Mouse (Mus musculus): ENCODE results near the gene Rnf157. TPM values are rescaled to one million over a fixed set of nuclear protein-coding genes. Genes with fewer than 3 reads are reported as not detected.

Gene Rnf157
- polyA plus RNA-seq, 1 experiment = 23.2 TPM

DNA sequence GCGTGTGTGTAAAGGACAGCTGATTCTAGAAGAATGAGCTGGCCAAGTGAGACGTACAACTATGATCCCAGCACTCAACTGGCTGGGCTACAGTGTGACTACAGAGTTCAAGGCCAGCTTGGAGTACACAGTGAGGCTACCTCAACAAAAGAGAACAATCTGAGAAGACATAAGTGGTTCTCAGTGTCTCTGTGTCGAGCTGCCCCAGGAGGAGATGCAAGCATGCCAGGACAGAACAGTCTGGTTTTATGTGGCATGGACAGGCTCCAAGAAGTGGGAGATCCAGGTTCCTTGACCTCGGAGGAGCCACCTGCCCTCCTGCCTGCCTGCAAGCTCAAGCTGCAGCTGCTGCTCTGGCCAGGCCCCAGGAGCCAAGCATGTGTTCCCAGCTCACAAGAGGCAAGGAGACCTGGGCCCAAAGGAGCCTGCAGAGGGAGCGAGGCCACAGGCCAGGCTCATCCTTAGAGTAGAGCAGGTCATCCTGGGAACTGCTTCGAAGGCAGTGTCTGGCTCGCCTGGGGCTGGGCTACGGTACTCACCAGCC lies 116.6 kb downstream of the Rnf157 start:
- no peaks in the 10 kb centered on the region for H3K4me1 ChIP-seq (ENCODE audit: control insufficient read depth, insufficient read depth, low read length)
- TF ChIP-seq POLR2A (IDR thresholded peaks at IDR 0.05; ENCODE audit: low read depth, low read length) (no peak), CTCF (IDR thresholded peaks at IDR 0.05; ENCODE audit: borderline replicate concordance, insufficient read depth, low read length) (no peak)

DNA sequence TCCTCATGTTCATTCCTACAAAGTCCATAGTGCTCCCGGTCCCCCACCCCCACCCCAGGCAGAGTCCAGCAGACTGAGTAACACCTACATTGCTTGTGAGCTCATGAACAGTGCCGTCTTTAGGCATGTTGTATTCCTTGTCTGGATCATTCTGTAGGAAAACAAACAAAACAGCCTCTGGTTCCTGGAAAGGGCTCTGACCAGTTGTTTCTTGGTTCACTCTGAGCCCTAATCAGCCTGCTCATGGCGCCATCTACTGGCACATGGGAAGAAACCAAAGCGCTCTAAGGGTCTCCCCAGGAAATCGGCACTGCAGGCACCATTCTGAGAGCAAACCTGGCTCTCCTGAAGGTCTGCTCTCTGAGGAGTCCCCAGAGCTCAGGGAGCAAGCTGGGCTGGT lies 118.5 kb downstream of the Rnf157 start:
- Histone ChIP-seq H3K4me1 (ENCODE audit: control insufficient read depth, insufficient read depth, low read length) (no peaks in the 10 kb centered on the region), H3K27ac (ENCODE audit: insufficient read depth, low read length) (no peak overlapping the region), H3K4me3 (ENCODE audit: insufficient read depth, low read length) (no peak overlapping the region)
- TF ChIP-seq POLR2A (IDR thresholded peaks at IDR 0.05; ENCODE audit: low read depth, low read length) (no peak), CTCF (IDR thresholded peaks at IDR 0.05; ENCODE audit: borderline replicate concordance, insufficient read depth, low read length) (peak; percentile 66; the same call in 1 of the 2 replicates)

More for the DNA sequence above, 116.6 kb downstream of the Rnf157 start:
- no peak overlapping the region for H3K4me3 ChIP-seq (ENCODE audit: insufficient read depth, low read length)
- H3K27ac ChIP-seq (ENCODE audit: insufficient read depth, low read length) = no peak overlapping the region

GRCm38 (mm10) chr11:116293538-116294137 lies 119.2 kb downstream of the Rnf157 start:
- H3K4me3 ChIP-seq (ENCODE audit: insufficient read depth, low read length) = no peak overlapping the region
- TF ChIP-seq POLR2A (IDR thresholded peaks at IDR 0.05; ENCODE audit: low read depth, low read length) = no peak
- TF ChIP-seq CTCF (IDR thresholded peaks at IDR 0.05; ENCODE audit: borderline replicate concordance, insufficient read depth, low read length) = no peak
- no peaks in the 10 kb centered on the region for H3K4me1 ChIP-seq (ENCODE audit: control insufficient read depth, insufficient read depth, low read length)
- no peak overlapping the region for H3K27ac ChIP-seq (ENCODE audit: insufficient read depth, low read length)

DNA sequence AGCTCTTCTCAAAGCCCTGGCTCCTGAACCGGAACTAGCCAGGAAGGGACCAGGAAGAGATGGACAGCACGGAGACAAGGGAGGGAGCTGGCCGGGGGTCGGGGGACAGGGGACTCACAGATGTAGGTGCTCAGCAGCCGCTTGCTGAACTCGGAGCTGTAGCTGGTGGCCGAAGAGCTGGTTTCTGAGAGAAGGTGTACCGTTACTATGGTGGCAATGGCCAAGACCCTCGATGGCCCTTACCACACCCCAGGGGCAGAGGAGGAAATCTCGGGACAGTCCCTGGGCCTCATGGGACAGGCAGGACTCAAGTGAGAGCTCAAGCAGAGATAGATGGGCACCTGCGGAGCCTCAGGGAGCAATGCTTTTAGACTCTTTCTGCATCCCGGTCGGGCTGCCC lies 120.4 kb downstream of the Rnf157 start:
- H3K4me1 ChIP-seq (ENCODE audit: control insufficient read depth, insufficient read depth, low read length) = no peaks in the 10 kb centered on the region
- TF ChIP-seq POLR2A (IDR thresholded peaks at IDR 0.05; ENCODE audit: low read depth, low read length) (no peak), CTCF (IDR thresholded peaks at IDR 0.05; ENCODE audit: borderline replicate concordance, insufficient read depth, low read length) (no peak)
- H3K4me3 ChIP-seq (ENCODE audit: insufficient read depth, low read length) = no peak overlapping the region
- H3K27ac ChIP-seq (ENCODE audit: insufficient read depth, low read length) = no peak overlapping the region

DNA sequence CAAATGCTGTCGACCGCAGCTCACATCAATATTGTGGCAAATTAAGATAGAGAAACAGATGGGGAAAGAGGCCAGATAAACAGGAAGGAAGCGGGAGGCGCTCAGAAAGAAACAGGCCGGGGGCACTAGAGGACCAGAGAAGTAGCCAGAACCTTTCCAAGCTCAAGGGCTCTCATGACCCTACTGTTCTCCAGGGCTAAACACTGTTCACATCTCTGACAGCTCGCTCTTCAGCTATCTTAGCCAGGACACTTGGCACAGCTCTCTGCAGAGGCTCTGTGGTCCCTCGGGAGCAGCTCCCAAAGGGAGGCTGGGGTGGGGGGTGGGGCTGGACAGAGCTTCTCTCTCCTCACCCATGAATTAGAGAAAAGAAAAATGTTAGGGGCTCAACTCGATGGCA lies 122.3 kb downstream of the Rnf157 start:
- H3K27ac ChIP-seq (ENCODE audit: insufficient read depth, low read length) = no peak overlapping the region
- TF ChIP-seq CTCF (IDR thresholded peaks at IDR 0.05; ENCODE audit: borderline replicate concordance, insufficient read depth, low read length) = no peak
- no peak for TF ChIP-seq POLR2A (IDR thresholded peaks at IDR 0.05; ENCODE audit: low read depth, low read length)
- no peaks in the 10 kb centered on the region for H3K4me1 ChIP-seq (ENCODE audit: control insufficient read depth, insufficient read depth, low read length)
- H3K4me3 ChIP-seq (ENCODE audit: insufficient read depth, low read length) = no peak overlapping the region

- Histone ChIP-seq H3K4me1 (ENCODE audit: control insufficient read depth, insufficient read depth, low read length) (no peaks in the 10 kb centered on the region), H3K27ac (ENCODE audit: insufficient read depth, low read length) (no peak overlapping the region), H3K4me3 (ENCODE audit: insufficient read depth, low read length) (no peak overlapping the region)
- TF ChIP-seq CTCF (IDR thresholded peaks at IDR 0.05; ENCODE audit: borderline replicate concordance, insufficient read depth, low read length) = no peak
- TF ChIP-seq POLR2A (IDR thresholded peaks at IDR 0.05; ENCODE audit: low read depth, low read length) = no peak
These were observed 125.5 kb downstream of the Rnf157 start for GRCm38 (mm10) chr11:116287351-116287750.

Other genes starting within 250 kb of the Rnf157 start
- 34.5 and 42.3 TPM in 2 replicates for gene Fbf1, start 244.9 kb downstream of the Rnf157 start, polyA plus RNA-seq (2011; ENCODE audit: insufficient read length, low read depth, missing spikeins)
- 9.8 and 16.3 TPM in 2 replicates for gene Ten1, start 214.2 kb downstream of the Rnf157 start, polyA plus RNA-seq (2011; ENCODE audit: insufficient read length, low read depth, missing spikeins)
- gene Acox1, start 214.0 kb downstream of the Rnf157 start, polyA plus RNA-seq (2011; ENCODE audit: insufficient read length, low read depth, missing spikeins) = 51.3 and 54.3 TPM in 2 replicates
- 0.16 TPM in 1 of 2 replicates, not detected in the other for gene Evpl, start 175.0 kb downstream of the Rnf157 start, polyA plus RNA-seq (2011; ENCODE audit: insufficient read length, low read depth, missing spikeins)
- gene Srp68, start 138.8 kb downstream of the Rnf157 start, polyA plus RNA-seq (2011; ENCODE audit: insufficient read length, low read depth, missing spikeins) = 71.1 and 71.4 TPM in 2 replicates
- not detected in 2 replicates for gene Galr2, start 132.1 kb downstream of the Rnf157 start, polyA plus RNA-seq (2011; ENCODE audit: insufficient read length, low read depth, missing spikeins)
- 54.1 and 60.1 TPM in 2 replicates for gene Exoc7, start 105.8 kb downstream of the Rnf157 start, polyA plus RNA-seq (2011; ENCODE audit: insufficient read length, low read depth, missing spikeins)
- gene Foxj1, start 77.6 kb downstream of the Rnf157 start, polyA plus RNA-seq (2011; ENCODE audit: insufficient read length, low read depth, missing spikeins) = 0.98 TPM in 1 of 2 replicates, not detected in the other
- 57.3 and 62.3 TPM in 2 replicates for gene Ubald2, start 21.1 kb upstream of the Rnf157 start, polyA plus RNA-seq (2011; ENCODE audit: insufficient read length, low read depth, missing spikeins)
- gene Qrich2, start 53.2 kb upstream of the Rnf157 start, polyA plus RNA-seq (2011; ENCODE audit: insufficient read length, low read depth, missing spikeins) = not detected in 2 replicates
- gene Prpsap1, start 81.2 kb upstream of the Rnf157 start, polyA plus RNA-seq (2011; ENCODE audit: insufficient read length, low read depth, missing spikeins) = 103 and 112 TPM in 2 replicates
- gene Sphk1, start 117.9 kb upstream of the Rnf157 start, polyA plus RNA-seq (2011; ENCODE audit: insufficient read length, low read depth, missing spikeins) = 8.7 and 11.2 TPM in 2 replicates
- 29.8 and 36.3 TPM in 2 replicates for gene Ube2o, start 168.4 kb upstream of the Rnf157 start, polyA plus RNA-seq (2011; ENCODE audit: insufficient read length, low read depth, missing spikeins)
- not detected in 2 replicates for gene Aanat, start 173.4 kb upstream of the Rnf157 start, polyA plus RNA-seq (2011; ENCODE audit: insufficient read length, low read depth, missing spikeins)
- gene Rhbdf2, start 214.0 kb upstream of the Rnf157 start, polyA plus RNA-seq (2011; ENCODE audit: insufficient read length, low read depth, missing spikeins) = 10.1 and 11.5 TPM in 2 replicates
- gene Prcd, start 240.5 kb upstream of the Rnf157 start, polyA plus RNA-seq (2011; ENCODE audit: insufficient read length, low read depth, missing spikeins) = not detected in 2 replicates
- 0.74 TPM in 1 of 2 replicates, not detected in the other for gene Cygb, start 241.3 kb upstream of the Rnf157 start, polyA plus RNA-seq (2011; ENCODE audit: insufficient read length, low read depth, missing spikeins)